Mouse (Mus musculus) left cerebral cortex, postnatal 10 days (tissue): ENCODE measurements around the gene Asb5. TPM values are rescaled to one million over a fixed set of nuclear protein-coding genes. Genes with fewer than 3 reads are reported as not detected.

Experiments
- DNase-seq, 2 experiments: peaks; one replicate each; pipeline ENCODE4 v3.0.0; 2021 to 2022; ENCODE audit warnings: low spot score in 2 of 2, mixed read lengths in 1 of 2; ENCODE audit errors: extremely low spot score in 1 of 2
- intact Hi-C: fragments of 180-260 bp; cut with DNase I; formaldehyde crosslinking; loops from one replicate; pipeline ENCODE4 v1.15.1; 2025
- total RNA-seq, 2 experiments: library from RNA; stranded (reverse); gene quantifications; 2 replicates each; pipeline ENCODE4 v1.2.3; 2021

Gene Asb5
- total RNA-seq, 2 experiments from 2014 or later: 1.9 to 2.1 TPM

DNA sequence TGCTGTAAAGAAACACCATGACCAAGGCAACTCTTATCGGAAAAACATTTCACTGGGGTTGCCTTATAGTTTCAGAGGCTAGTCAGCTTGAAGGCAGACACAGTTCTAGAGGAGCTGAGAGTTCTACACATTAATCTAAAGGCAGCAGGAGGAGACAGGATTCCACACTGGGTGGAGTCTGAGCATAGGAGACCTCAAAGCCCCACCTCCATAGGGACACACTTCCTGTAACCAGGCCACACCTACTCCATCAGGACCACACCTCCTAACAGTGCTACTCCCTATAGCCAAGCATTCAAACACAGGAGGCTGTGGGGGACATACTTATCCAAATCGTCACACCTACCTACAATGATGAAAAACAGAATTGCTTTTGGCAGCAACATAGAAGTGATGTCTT is 3.8 kb upstream of the Asb5 start:
- intact Hi-C loops: no loop called here
- no peak for DNase-seq

DNA sequence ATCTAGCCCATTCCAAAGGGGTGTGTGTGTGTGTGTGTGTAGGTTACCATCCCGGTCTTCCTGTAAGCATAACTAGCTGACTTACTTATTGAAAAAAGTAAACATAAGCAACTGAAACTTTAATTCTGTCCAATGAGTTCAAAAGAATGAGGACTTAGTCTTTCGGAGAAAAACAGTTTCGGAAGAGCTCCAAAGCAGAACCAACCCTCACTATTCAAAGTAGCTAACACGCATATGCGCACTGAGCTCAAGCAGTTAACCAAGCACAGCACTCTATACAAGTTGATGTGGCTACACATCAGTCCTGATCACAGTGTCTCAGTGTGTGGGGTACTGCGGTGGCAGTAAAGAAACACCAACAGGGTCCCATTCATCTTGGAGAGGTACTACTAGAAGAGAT is 2.7 kb upstream of the Asb5 start:
- DNase-seq: no peak
- intact Hi-C loops: no loop called here

DNA sequence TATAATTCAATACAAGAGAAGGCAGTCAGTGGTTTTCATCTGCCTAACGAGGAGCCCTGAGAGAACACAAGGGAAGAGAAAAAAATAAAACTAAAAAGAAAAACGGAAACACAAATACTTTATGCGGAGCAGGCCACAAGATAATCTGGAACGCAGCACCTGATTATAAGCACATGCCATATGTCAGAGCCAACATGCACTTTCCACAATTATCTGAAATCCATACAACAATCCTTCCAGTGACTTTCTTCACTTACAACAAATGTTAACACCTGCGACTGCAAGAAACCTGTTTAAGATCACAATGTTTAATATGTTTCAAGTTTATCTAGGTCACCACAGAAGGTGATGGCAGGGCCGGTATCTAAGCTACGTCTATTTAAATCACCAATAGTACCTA is 809 bp upstream of the Asb5 start:
- intact Hi-C loops: no loop called here
- no peak for DNase-seq

DNA sequence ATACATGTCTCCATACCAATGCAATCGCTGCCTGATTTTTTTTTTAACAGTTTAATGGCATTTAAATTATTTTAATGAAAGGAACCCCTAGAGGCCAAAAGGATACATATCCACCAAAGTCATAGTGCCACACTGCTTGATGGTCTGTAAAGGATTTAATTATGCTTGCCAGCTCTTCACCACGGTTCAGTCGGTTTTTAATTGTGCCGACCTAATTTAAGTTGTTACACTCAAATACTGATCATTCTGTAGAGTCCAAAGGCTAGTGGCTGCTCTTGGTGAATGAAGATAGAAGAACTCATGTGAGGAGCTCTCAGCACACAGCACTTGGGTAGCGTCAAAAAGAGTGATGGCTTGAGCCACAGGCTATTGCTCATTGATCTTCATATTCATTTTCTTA is 5.8 kb downstream of the Asb5 start:
- no peak for DNase-seq
- intact Hi-C loops: no loop called here

DNA sequence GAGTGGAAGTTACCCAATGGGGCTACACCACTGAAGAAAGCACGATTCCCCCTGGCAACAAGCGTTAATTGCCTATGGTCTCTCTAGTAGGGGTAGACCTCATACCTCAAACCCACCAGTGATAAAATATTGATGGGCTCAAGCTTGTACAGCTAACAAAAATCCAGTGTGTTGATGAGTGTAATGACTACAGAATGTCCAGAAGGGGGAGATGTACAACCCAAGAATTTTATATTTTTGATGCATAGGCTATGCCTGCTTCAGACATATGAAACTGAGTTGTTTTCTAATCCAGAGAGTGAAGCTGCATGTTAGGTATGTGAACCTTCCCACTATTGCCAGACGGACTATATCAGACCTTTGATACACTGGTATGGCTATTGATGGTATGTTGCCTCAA is 7.9 kb downstream of the Asb5 start:
- intact Hi-C loops: no loop called here
- DNase-seq: no peak

DNA sequence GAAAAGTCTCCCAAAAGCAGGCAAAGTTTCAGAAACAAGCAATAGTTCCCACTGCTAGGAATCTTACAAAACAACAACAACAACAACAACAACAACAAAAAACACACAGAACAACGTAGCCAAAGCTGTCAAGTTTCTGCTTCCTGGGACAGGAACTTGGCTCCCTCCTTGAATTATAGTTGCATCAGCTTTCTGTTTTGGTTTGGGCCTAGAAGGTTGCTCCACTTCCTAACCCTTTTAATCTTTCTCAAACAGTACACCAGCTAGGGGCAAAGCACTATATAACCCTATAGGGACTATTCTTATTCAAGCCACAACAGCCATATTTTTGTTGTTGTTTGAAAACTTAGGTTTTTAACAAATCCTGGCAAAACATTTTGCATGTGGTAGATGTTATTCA is 12.0 kb downstream of the Asb5 start:
- DNase-seq: no peak
- intact Hi-C loops: no loop called here

DNA sequence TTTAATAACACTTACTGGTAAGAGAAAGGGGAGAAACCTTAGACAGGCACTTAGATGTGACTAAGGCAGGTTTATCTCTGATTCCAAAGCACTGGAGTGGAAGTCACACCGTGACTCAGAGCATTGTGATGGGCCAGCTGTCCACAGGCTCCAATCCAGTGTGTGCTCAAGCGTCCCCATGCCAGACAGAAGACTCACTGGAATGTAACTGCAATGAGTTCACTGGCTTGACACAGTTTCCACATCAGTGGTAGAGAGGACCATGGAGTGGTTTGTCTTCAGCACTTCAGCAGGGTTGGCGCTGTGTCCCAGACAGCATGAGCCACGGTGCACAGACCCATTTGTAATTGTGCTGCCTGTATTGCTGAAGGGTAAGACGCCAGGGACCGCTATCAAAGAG is 19.0 kb downstream of the Asb5 start:
- no peak for DNase-seq
- intact Hi-C loops: no loop called here

DNA sequence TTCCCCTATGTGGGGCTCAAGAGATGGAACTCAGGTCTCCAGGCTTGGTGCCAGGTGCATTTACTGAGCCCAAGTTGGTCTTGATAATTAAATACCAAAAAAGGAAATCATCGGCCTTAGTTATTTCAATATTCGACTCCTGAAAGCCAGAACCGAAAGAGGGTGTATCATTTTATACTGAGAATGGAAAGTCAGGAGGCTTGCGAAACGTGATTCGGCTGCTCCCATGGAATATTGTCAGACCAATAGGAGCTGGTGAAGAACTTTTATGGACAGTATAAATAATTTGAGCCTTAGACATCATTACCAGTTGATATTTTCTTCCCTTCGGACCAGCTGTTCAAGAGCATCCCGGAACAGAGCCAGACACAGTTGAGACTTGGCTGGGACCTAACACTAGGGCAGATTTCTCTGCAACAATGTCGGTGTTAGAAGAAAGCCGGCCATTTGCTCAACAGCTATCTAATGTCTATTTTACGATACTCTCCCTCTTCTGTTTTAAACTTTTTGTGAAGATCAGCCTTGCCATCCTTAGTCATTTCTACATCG is 20.7 kb downstream of the Asb5 start:
- intact Hi-C loops: no loop called here
- DNase-seq: no peak

DNA sequence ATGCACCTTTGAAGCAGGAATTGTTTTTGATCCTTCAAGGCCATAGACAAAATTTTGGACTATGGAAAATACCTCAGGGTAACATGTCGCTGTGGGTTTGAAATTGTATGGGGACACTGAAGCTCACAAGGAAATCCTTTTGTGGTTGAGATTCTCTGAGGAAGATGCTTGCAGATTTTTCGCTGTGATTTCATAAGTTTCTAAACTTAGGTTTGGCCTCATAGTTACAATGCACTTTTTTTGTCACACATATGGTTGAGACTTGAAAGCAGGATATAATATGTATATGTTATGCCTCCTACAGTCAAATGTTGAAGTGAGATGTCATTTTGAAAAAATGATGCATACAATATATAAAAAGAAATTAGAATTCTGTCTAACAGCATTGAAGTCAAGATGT is 25.5 kb downstream of the Asb5 start:
- no peak for DNase-seq
- intact Hi-C loops: loop anchor here (5.0 kb wide), 1 partner anchor 37 kb away; no protein-coding TSS in a partner anchor

DNA sequence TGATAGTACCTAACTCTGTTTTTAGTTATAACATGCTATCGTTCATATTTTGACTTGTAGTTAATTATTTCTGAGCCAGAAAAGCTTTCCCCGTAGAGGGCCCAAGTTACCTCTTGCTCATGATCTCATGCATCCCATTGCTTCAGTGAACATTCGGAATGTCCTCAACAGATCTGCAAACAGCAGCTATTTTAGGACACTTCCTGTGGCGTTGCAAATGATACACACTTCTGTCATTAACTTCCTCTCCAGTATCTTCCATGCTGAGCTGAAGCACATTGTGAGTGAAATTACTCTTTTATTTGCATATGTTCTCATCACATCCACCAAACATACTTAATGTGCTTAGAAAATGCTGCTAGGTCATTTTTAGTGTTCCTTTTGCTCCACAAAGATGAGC is 32.8 kb downstream of the Asb5 start:
- intact Hi-C loops: no loop called here
- DNase-seq: no peak

DNA sequence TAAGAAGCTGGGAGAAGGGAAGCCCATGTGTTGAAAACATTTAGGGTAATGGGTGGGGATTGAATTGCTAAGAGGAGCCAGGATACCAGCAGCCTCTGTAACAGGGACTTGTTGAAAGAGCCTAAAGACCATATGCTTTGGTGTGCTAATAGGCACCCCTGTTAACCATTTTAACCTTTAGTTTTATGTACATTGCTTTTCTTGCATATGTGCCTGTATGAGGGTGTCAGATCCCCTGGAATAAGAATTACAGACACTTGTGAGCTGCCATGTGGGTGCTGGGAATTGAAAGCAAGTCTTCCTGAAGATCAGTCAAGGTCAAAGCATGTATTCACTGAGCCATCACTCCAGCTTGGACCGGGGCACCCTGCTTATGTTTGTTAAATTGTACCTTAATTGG is 35.8 kb downstream of the Asb5 start:
- intact Hi-C loops: no loop called here
- no peak for DNase-seq

DNA sequence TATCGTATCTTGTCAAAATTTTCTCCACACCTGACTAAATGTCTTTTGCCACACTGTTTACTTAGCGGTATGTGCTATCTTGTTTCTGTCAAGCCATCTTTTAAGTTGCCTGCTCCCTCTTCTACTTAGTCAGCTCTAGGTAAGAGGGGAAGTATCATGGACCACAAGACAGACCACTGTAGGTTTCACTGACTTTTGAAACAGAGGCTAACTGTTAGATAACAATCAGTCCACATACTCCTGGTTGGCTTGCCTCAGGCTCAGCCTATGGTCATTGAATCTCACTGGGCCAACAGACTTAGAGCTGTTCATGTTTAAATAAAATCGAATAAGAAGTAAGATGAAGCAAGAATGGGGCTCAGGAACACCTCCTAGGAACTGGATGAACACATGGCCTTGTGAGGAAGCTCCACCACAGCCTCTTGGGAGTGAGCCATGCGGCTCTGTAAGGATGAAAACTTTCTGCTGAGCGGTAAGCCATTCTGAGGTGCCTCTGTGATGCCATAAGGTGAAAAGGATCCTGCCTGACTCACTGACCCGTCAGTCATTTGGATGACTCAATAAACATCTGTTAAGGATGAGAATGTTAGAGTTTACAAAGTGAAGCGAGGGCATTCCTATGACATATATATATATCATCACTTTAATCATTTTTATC is 36.4 kb downstream of the Asb5 start:
- DNase-seq: no peak
- intact Hi-C loops: no loop called here

DNA sequence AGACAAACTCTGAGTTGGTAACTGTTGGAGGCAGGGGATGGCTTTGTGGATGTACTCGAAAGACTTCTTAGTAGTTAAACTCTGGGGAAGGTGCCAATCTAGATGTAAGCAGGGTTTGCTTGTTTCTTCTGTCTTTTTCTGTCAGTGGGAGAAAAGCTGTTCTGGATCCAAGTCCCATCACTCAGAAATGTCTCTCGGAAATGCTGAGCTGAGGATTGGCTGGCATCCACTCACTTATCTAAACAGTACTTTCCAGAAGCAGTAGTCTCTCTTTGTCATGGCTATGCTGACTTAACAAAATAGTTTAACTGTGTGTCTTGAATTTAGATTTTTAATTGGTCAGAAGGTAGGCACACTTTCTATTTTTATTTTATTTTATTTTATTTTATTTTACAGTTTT is 37.8 kb downstream of the Asb5 start:
- no peak for DNase-seq
- intact Hi-C loops: no loop called here

DNA sequence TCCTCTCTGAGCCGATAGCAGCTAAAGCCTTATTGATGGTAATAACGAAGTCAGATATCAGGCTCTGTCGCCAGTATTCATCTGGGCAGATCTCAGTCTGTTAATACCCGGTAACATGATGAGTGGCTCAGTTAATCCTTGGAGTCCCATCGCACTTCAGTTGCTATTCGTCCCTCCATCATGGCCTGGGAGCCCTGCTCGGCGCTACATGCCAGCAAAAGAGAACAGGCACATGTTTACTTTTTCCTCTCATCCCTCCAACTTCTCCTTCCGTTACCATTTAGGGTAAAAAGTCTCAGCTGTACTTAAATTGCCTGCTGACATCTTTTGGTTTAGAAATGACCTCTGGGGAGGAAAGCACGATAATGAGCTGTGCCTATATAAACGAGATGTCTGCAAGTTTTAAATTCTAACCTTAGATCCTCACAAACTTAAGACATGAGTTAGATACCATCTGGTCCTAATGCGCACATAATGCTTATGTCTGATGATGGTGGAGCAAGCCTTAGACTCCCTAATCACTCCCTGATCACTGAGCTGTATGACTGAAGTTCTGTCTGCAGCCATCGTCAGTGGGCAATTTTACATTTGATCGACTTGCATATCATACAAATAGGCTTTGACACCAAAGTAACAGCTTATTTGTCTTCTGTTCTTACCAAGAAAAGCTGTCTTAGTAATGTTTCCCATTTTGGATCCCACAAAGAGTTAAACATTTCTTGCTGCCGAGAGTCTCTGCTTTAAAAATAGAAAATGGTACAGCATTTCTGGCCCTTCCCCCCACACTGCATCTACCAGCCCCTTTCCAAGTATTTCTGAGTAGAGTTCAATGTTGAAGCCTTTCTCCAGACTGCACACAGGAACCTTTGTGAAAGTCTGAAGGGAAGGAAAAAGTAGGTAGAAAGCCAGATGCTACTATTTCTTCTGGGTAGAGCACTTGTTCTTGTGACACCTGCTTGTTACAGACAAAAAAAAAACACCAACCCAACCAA is 41.5 kb downstream of the Asb5 start:
- DNase-seq: peak in 1 of 2 experiments; percentile 23
- intact Hi-C loops: no loop called here

DNA sequence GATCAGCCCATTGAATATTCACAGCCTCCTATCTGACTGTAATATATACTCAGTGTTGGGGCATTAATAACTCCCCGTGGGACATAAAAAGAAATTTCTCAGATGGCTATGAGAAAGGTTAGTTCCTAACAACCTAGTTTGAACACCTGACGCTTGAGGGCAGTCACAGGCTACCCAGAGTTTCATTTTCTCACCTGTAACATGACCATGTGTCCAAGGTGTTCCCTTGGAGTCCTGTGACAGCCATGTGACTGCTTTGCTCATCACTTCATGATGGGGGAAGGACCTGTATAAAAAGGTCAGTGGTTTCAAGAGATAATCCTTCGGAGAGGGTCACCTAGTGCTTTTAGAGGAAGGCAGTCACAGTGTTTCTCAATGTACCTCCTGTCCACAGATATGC is 52.1 kb downstream of the Asb5 start:
- intact Hi-C loops: no loop called here
- no peak for DNase-seq

DNA sequence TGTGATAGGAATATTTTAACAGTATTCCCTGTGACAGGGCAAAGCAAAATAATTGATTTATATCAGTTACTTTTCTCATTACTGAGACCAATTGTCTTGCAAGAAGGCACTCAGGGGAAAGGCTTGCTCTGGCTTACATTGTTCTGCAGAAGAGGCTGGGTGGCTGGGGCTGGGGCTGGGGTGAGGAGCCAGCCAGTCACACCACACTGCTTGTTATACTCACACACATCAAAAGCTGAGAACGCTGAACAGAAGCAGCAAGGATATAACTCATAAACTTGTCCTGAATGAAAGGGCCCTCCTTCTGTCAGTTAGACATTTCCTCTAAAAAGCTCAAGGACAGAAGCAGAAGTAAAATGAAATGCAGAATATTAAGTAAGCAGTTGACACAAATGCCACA is 53.5 kb downstream of the Asb5 start:
- intact Hi-C loops: no loop called here
- DNase-seq: no peak

DNA sequence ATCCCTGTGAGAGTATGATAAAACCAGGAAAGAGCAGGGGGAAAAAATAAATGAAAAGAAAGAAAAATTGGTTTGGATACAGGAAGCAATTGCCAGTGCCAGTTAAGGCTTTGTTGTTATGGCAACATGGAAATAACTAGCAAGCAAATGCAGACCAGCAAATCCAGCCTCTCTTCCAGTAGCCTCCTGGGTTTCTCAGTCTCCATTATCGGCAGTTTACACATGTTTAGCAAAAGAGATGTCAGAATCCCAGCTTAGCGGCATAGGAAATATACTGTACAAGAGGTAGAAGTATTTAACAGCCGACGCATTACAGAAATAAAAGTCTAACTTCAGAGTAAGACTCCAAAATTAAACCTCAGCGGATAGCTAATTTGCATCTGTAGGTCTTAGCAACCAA is 65.3 kb downstream of the Asb5 start:
- no peak for DNase-seq
- intact Hi-C loops: loop anchor here (5.0 kb wide), 1 partner anchor 37 kb away; no protein-coding TSS in a partner anchor

DNA sequence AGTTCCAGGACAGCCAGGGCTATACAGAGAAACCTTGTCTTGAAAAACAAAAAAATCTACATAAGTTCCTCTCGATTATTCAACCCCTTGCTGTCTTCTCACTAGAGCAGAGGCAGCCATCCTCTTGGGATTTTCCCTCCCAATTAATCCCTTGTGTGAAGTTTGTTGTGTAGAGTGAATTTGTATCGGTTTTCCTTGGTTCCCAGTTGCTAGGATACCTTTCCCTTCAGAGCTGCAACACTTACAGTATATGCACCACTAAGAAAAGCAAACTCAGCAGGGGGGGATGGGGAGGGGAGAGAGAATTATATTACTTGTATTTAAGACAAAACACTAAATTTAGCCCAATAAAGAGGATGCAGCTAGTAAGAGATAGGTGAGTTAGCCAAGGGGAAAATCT is 66.7 kb downstream of the Asb5 start:
- no peak for DNase-seq
- intact Hi-C loops: no loop called here

DNA sequence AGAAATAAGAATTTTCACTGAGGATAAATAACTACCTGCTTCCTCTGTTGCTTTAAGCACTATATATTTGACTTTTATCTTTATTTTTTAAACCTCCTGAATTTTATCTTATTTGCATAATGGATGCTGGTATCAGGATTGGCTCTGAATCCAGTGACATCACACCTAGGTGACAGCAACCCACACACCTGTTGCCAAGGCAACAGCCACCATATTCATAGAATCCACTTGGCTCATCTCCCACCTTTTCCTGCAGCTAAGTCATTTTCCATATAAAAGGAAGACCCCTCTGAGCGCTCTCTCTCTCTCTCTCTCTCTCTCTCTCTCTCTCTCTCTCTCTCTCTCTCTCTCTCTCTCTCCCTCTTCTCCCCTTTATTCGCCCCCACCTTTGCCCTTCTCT is 67.6 kb downstream of the Asb5 start:
- intact Hi-C loops: no loop called here
- DNase-seq: peak; percentile 34 to 40

DNA sequence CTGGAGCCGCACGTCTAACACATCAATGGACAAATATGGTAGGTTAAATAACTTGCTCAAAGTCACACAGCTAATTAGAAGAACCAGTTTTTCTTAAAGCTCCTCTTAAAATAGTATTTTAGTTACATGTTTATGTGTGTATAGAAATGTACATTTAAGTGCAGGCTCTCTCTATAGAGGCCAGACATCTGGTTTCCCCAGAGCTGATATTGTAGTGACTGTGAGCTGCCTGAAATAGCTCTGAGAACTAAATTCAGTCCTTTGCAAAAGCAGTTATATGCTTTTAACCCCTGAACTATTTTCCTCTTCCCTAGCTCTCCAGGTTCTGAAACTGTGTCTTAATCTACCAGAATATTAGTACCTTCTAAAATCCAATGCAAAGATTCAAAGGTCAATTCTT is 68.0 kb downstream of the Asb5 start:
- intact Hi-C loops: no loop called here
- no peak for DNase-seq
